Mouse (Mus musculus) 3T3-L1 (cell line): Measurements from ENCODE around the gene Pnpla7.
A peak's percentile ranks its signal among the peaks of the same experiment; 100 is the strongest.
"Not testable (repeated sequence)": the region's sequence is repeated elsewhere in the genome, so short reads cannot be mapped to it uniquely, and the experiment has no call there.

ENCODE experiments used
- DNase-seq: peaks from one replicate; pipeline ENCODE4 v3.0.0-alpha.2; 2015; ENCODE audit warnings: low read depth, low spot score

Pnpla7 gene

GRCm38 (mm10) chr2:24975704-24976297 lies at the start of gene Pnpla7:
TSS of gene Pnpla7 (plus strand) at chr2:24976033.
- DNase-seq: peak; percentile 86

DNA sequence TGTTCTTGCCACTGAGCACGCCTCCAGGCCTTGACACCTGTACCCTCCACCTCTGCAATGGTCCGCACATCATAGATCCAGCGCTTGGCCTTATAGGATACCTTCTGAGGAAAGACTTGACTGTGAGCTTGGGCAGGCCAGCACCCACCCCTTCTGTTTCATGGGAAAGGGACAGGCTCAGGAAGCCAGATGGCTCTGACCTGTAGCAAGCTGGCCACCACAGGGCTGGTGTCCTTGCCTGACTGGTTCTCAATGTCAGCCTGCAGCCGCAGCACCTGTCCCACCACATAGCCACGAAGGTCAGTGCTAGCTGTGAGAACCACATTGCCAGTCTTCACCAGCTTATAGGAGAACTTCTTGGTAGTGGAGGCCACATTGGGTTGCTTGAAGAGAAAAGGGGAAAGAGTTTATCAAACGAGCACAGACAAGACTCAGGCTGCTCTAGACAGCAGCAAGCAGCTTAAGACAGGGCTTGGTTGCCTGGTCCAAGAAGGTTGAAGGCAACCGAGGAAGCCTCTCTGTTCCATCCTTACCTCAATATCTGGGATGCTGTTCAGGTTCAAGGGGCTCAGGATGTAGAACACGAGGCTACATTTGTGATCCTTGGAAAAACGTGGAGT lies 49.4 kb upstream of the Pnpla7 start:
- no peak for DNase-seq

DNA sequence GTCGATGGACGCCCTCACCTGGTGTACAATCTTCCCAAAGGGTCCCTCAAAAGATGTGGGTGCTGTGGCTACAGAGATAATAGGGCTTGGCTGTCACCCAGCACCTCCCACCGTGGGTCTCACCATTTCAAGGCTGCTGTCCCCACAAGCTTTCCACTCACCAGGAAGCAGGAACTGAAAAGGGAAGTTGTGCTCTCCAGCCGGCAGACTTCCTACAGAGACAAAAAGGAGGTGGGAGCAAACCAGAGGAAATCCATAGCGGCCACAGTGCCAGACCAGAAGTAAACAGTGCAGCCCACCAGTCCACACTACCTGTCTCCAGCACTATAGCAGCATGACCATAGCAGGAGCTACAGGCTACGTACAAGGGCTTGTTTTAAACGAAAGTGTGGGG lies 48.9 kb upstream of the Pnpla7 start:
- DNase-seq: no peak

- DNase-seq: no peak
These were observed 47.9 kb upstream of the Pnpla7 start for GRCm38 (mm10) chr2:24927810-24928479.

DNA sequence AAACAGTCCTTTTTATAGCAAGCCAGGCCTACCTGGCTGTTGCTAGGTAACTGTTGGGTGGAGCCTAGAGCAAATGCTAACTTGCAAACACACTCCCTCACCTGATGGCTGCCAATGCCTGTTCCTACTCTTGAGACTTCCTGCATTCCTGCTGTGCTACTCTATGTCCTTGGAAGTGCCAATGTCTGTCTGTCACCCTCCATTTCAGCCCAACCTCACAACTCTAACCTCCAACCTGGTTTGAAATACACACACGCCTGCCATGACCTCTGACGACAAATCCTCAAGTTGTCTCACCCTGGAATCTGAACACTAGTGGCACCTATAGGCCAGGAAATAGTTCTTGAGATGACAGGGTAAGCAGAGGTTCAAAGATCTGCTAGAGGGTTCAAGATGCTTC lies 46.7 kb upstream of the Pnpla7 start:
- DNase-seq: no peak

DNA sequence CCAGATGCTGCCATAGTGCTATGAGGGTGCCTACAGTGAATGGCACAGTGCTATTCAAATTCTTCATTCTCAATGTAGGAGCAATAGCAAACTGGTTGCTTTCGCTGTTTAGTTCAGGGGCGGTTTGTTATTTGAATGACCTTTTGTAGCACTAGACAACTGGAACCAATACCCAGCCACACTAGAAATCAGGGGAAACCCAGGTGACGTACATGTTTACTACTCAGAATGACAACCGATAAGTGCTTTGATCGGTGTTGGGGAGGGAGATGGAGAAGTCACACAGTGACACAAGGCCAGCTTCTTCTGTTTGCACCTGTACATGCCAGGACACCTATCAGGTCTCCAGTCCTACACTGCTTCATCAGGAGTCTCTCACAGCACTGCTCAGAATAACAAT lies 46.2 kb upstream of the Pnpla7 start:
- no peak for DNase-seq

GRCm38 (mm10) chr2:24934441-24934963 lies 41.3 kb upstream of the Pnpla7 start:
- DNase-seq: peak; percentile 33

GRCm38 (mm10) chr2:24935057-24935796 lies 40.6 kb upstream of the Pnpla7 start, which contains the start of gene Arrdc1:
TSS of gene Arrdc1 (minus strand) at chr2:24935252.
- peak; percentile 89 for DNase-seq

DNA sequence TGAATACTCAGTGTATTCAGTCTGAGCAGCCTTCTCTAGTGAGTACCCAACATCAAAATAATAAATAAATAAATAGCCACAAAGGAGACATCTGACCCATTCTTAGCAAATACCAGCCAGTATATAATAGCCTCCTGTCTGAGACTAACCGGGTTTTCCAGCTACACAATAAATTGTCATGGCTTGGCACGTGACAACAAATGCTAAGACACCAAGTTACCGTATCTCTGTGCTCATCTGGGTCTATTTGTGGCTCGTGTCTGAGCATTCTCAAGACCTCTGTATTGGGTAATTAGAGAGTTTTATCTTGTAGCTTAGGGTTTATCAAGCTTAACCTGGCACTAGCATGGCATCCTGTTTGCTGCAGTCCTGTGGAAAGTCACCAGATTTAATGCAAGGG lies 33.7 kb upstream of the Pnpla7 start:
- no peak for DNase-seq

DNA sequence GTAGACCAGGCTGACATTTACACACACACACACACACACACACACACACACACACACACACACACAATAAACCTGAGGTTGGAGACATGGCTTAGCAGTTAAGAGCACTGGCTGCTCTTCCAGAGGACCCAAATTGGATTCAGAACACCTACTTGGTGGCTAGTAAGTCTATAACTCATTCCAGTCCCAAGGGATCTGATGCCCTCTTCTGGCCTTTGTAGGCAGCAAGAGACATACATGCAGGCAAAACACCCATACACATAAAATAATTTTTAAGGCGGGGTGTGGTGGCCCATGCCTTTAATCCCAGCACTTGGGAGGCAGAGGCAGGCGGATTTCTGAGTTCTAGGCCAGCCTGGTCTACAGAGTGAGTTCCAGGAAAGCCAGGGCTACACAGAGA lies 31.5 kb upstream of the Pnpla7 start:
- peak; percentile 48 for DNase-seq

DNA sequence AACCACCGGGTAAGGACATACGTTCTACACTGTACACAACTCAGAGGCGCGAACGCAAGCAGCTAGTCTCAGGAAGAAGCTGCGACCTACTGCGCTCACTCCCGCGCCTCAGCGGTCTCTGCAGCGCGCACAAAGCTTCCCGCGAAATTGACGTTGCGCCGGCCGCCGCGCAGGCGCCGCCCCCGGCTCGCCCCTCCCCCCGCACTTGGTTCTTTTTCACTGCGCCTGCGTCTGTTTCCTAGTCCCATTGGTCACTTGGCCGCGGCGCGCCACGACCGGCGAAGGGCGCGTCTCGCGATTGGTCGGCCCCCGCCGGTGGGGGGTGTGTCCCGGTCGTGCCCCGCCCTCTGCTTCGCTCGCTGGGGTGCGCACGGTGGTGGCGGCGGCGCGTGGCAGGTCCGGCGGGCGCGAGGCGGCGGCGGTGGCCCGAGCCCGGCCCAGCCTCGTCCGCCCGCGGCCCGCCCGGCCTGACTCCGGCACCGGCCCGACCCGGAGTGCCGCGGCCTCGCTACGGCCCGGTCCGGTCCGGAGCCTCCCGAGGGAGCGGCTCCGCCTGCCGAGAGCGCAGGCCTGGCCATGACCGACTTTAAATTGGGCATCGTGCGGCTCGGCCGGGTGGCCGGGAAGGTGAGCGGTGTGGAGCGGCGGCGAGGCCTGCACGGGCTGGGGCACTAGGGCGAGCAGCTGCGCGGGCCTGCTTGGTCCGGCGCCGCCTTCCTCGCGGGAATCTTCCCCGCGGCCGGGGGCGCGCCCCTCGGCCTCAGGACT lies 26.2 kb upstream of the Pnpla7 start, which contains the start of gene Zmynd19:
Gene Zmynd19 (plus strand): TSS at position 372 of the 768 bp plus-strand sequence.
- peak; percentile 89 for DNase-seq

DNA sequence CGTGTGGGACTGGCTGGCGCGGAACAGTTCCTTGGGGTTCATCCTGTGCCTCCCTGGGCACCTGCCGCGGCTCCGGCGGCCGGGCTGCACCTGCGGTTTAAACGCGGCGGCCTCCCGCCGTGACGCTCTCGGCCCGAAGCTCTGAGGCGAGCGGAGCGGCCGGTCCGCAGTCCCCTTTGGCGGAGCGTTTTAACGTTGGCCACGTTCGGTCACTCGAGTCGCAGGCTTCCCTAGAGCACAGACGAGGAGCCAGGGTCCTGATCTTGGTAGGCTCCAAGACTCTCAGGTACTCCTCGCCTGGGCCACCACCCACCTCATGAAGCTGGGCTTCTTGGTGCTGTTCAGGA lies 25.7 kb upstream of the Pnpla7 start:
- DNase-seq: peak; percentile 25

- no peak for DNase-seq
These were observed 23.2 kb upstream of the Pnpla7 start for GRCm38 (mm10) chr2:24952537-24953055.

DNA sequence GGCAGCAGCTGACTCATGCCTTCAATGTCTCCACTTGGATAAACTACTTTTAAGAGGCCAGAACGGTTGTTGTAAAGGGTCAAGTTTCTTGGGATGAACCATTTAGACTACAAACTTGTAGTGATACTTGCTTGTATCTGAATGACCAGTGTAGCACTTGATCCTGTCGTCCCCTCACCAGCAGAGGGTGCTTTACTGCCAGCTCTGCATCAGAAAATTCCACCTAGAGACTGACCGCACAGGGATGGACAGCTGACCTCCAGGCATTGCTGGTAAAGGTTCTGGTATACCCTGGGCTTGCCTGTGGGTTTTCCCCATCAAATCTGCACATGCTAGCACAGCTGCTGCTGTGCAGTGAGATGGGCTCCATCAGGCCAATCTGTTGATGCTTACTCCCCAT lies 14.9 kb upstream of the Pnpla7 start:
- DNase-seq: peak; percentile 70

DNA sequence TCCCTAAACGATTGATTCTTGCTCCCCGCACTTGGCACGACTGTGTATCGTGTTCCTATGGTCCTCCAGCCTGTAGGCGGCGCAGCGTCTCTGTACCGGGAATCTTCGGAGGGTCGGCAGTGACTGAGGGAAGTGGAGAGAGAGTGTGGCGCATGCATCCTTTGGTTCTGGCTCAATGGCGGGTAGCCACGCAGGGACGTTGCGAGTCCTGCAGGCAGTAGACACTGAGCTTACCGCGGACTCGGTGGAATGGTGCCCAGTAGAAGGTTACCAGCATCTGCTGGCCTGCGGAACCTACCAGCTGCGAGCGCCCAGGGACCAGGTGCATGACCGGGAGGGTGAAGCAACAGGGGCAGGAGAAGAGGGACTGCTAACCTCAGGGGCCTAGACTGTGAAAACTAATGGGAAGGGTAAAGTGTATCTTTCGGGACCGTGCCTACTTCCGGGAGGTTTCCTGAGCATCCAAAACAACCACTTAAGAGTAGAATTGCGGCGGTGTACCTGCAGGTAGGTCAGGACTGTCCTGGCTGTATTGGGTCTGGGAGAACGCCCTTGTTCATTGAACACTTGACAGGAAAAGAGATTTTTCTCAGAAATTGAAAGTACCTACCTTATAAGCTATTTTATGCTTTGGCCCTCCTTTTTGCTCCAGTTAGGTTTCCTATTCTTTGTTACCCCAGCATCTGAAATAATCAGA lies 13.4 kb upstream of the Pnpla7 start, which contains the start of gene Dph7:
Gene Dph7 (plus strand): TSS at position 97 of the 697 bp plus-strand sequence.
- DNase-seq: peak; percentile 79

- no peak for DNase-seq
These were observed 5.4 kb upstream of the Pnpla7 start for GRCm38 (mm10) chr2:24970386-24970785.

DNA sequence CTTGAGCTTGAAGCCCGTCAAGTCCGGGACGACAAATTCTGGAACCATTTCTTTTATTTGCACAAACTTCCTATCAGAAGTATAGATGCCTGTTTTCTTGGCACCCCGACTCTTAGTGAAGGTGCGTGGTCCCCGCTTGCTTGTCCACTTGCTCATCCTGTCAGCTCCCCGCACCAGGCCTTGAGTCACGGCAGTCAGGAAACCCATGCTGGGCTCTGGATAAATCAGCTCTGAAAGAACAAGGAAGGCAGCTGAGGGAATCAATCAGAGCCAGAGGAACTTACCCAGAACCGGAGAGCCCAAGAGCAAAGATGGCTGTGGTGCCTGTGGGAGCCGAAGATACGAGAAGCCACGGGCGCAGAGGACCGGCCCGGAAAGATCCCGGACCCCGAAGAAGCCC lies 1.4 kb upstream of the Pnpla7 start:
- not testable (repeated sequence) for DNase-seq

GRCm38 (mm10) chr2:24974906-24975703 lies 728 bp upstream of the Pnpla7 start, which contains the start of gene Mrpl41:
TSS of gene Mrpl41 (minus strand) at chr2:24975098.
- peak; percentile 95 for DNase-seq

DNA sequence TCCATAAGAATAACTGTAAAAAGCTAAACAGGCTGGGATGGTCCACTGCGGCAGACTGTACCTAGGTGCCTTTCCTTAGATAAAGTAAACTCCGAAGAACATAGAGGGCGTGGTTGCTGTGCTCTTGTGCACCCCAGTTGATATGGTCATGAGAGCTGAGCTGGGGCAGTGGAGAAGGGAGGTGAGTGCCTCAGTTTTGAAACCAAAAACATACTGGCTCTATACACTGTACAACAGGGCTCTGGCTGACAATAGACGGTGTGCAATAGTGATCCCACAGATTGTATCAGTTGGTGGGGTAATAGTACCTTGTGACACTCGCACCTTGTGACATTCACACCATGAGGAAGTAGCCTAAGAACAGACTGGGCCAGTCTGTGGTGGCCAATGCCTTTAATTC lies 1.1 kb downstream of the Pnpla7 start:
- DNase-seq: no peak
